Mouse (Mus musculus) hindbrain, embryonic 10.5 days (tissue): ENCODE data around the gene Zbtb41. TPM values are rescaled to one million over a fixed set of nuclear protein-coding genes. Genes with fewer than 3 reads are reported as not detected.
"Not testable (repeated sequence)": the region's sequence is repeated elsewhere in the genome, so short reads cannot be mapped to it uniquely, and the experiment has no call there.

Source experiments
- DNase-seq: peaks from one replicate; pipeline ENCODE4 v3.0.0-alpha.2; 2017; ENCODE audit warnings: low spot score
- H3K27ac ChIP-seq: fragments of 300-500 bp; sonication (generic); 2 replicates; pipeline ENCODE4 v1.5.1; 2016; ENCODE audit warnings: mild to moderate bottlenecking, moderate library complexity
- H3K27me3 ChIP-seq: fragments of 300-500 bp; sonication (generic); 2 replicates; pipeline ENCODE4 v1.6.1; 2016; ENCODE audit warnings: mild to moderate bottlenecking; ENCODE audit not compliant: poor library complexity, insufficient read depth, severe bottlenecking
- H3K36me3 ChIP-seq: fragments of 300-500 bp; sonication (generic); 2 replicates; pipeline ENCODE4 v1.6.1; 2016; ENCODE audit warnings: mild to moderate bottlenecking, moderate library complexity
- H3K4me1 ChIP-seq: fragments of 300-500 bp; sonication (generic); replicated peaks from 2 replicates; pipeline ENCODE4 v1.6.1; 2016; ENCODE audit warnings: mild to moderate bottlenecking
- H3K4me3 ChIP-seq: fragments of 300-500 bp; sonication (generic); 2 replicates; pipeline ENCODE4 v1.5.1; 2016; ENCODE audit warnings: mild to moderate bottlenecking, moderate library complexity
- H3K9me3 ChIP-seq: fragments of 300-500 bp; sonication (generic); 2 replicates; pipeline ENCODE4 v1.6.1; 2016; ENCODE audit warnings: mild to moderate bottlenecking, moderate library complexity
- WGBS: fragments of 180-500 bp; shearing (Covaris S2); methylation state at CpG from one replicate; pipeline ENCODE4 v1.1.7; 2016; 5-methylcytosine and 5-hydroxymethylcytosine counted together
- polyA plus RNA-seq: library from polyadenylated mRNA; unstranded; fragments of >200 nt; fragmentation: Nextera tagmentation; extraction: Ambion mirVana; gene quantifications from 2 replicates; pipeline ENCODE4 v1.2.1, GENCODE M21; 2016

Gene Zbtb41
- 9.0 and 11.2 TPM in 2 replicates for polyA plus RNA-seq

DNA sequence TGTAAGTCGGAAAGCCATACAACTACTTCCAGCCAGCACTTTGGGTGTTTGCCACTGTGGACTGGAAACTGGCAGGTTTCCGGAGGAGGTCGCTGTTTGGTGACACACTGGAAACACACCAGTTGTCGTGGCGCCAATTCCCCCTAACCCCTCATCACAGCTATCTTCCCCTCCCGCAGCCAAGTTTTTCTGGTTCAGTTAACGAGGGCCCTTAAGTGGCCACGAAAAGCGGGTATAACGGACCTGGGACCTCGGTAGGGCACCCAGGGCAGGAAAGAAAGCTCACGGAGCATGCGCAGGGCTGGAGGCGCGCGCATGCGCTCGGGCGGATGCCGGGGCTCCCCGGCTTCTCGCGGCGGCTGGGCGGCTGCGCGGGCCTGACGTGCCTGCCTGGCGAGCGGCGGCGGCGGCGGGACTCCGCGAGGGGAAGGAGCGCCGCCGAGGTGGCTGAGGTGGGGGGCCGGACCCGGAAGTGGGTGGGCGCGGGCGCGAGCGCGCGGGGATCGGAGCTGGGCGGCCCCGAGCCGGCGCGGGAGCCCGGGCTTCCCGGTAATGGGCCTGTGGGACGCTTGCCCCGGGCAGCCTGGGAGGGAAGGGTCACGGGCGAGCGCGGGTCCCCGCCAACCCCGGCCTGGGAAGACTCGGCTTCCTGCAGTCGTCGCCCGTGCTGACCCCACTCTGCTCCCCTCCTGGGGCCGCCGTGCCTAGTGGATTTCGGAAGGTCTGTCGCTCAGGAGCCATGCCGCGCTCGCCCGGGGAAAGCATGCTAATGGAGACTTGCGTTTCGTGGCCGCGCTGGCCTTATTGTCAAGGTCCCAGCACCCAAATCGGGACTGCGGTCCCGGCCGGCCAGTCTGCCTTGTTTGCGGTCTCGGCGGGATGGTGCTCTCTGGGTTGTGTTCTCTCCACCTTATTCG, at the start of gene Zbtb41:
TSS of gene Zbtb41 (plus strand) at position 414 of the 917 bp plus-strand sequence.
- Histone ChIP-seq H3K9me3 (no peaks in the 10 kb centered on the region), H3K27me3 (no peaks in the 10 kb centered on the region), H3K36me3 (peaks cover 13% of the 10 kb centered on the region), H3K4me1 (peaks cover 47% of the 10 kb centered on the region), H3K27ac (peak within 1 kb of the TSS; percentile 98), H3K4me3 (peak within 1 kb of the TSS; percentile 85)
- WGBS: under 1% methylated on average over 81 of the region's 88 CpGs
- DNase-seq: peak; percentile 90

DNA sequence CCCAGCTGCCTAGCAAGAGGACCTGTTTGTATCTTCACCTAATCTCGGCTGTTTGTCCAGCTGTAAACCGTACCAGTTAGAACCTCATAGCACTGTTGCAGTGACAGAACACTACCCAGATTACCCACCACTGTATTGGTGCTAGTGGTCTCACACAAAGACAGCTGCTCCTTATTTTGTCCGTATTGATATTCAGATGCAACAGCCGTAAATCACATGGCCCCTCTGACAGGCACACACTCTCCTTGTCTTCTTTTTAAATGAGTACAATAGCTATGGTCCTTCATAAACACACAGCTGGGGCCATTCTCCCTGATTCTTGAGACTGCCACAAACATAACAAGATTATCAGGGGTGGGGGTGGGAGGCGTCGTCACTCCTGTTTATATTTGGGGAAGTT, 46.2 kb upstream of the Zbtb41 start:
- no peaks in the 10 kb centered on the region for H3K36me3 ChIP-seq
- peak; percentile 15 for DNase-seq
- no peaks in the 10 kb centered on the region for H3K9me3 ChIP-seq
- H3K27ac ChIP-seq: peak overlapping the region; percentile 74
- WGBS: 29% methylated on average over 6 of the region's 6 CpGs
- peaks cover 25% of the 10 kb centered on the region for H3K4me1 ChIP-seq
- peak overlapping the region; percentile 41 for H3K4me3 ChIP-seq
- no peaks in the 10 kb centered on the region for H3K27me3 ChIP-seq

DNA sequence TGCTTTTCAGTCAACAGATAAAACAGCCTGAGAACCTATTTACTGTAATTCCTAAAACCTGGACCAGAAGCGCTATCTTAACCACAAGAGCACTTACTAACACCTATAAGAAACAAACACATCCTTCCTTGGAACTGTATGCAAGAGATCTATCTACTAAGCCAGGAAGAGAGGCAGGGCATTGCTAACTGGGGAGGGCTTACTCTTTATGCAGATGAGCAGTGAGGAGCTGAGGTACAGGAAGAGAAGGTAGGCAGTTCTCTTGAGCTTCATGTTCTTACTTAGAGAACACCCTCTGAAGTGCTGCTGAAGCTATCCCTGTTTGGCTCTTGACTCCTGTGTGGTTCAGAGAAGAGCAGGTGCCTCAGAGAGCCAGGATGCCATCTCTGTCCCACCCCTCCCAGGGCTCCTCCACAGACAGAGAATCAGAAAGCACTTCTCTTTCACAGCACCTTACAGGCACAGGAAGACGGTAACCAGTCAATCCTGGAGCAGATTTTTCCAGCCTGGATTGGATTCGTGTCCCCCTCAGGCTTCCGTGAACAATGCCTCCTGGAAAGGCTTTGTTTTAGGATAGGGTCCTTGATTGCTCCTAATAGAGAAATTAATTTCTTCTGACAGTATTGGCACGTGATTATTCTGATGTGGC, 45.3 kb upstream of the Zbtb41 start, which contains the start of gene Crb1:
TSS of gene Crb1 (minus strand) at position 463 of the 649 bp plus-strand sequence.
- Histone ChIP-seq H3K4me3 (peak within 1 kb of the TSS; percentile 41), H3K9me3 (no peaks in the 10 kb centered on the region), H3K36me3 (no peaks in the 10 kb centered on the region), H3K27ac (peak within 1 kb of the TSS; percentile 74), H3K27me3 (no peaks in the 10 kb centered on the region), H3K4me1 (peaks cover 25% of the 10 kb centered on the region)
- 11% methylated on average over 5 of the region's 5 CpGs for WGBS
- peak; percentile 33 for DNase-seq

DNA sequence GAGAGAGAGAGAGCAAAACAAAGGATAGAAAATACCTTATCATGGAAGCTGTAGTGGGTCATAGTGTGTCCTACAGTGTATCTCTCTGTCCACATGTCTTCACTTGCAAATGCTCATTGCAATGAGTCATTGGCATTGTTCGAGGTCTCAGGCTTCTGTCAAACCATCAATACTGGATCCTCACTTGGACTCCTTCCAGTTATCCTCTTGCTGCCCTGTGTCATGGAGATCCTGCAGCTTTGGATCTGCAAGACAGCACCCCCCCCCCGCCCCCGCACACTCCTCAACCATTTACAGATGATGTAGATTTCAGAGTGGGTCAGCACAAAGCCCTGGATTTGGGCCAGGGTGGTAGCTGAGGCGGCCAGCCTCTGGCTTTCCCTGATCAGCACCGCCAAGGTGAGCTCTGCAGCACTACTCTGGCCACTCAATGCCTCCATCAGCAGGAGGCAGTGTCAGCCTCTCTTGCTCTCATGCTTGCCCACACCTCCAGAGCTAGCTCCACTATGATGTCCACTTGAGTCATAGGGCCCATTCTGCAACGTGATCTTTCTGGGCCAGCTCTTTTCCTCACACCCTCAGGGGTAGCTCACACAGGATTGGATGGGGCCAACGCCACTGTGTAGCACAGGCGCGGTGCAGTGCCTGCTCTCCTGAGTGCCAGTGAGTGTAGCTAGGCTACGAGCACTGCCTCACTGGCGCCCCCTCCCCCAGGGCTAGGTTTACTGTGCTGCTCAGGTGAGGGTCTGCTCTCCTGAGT, 43.0 kb upstream of the Zbtb41 start:
- WGBS: 21% methylated on average over 11 of the region's 11 CpGs

DNA sequence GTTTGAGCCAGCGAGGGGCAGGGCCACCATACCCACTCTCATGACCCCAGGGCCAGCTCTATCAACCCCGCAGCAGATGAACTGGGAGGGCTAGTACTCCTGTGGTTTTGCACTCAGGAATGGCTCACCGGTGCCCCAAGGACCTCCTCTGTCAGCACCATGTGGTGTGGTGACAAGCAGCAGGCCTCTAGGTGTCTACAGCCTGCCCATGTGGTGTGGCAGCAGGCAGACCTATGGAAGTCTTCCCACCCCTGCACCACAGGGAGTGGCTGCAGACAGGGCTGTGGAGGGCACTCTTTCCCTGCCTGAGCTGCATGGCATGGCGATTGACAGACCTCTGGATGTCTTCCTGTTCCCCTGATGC, 42.5 kb upstream of the Zbtb41 start:
- no peaks in the 10 kb centered on the region for H3K27me3 ChIP-seq
- DNase-seq: no peak
- WGBS: 23% methylated on average over 4 of the region's 4 CpGs
- no peaks in the 10 kb centered on the region for H3K36me3 ChIP-seq
- no peak overlapping the region for H3K4me3 ChIP-seq
- no peaks in the 10 kb centered on the region for H3K9me3 ChIP-seq
- H3K4me1 ChIP-seq: peaks cover 25% of the 10 kb centered on the region
- H3K27ac ChIP-seq: no peak overlapping the region

More for the DNA sequence above, 43.0 kb upstream of the Zbtb41 start:
- no peaks in the 10 kb centered on the region for H3K9me3 ChIP-seq
- no peaks in the 10 kb centered on the region for H3K36me3 ChIP-seq
- peaks cover 25% of the 10 kb centered on the region for H3K4me1 ChIP-seq
- no peak overlapping the region for H3K27ac ChIP-seq
- DNase-seq: no peak
- H3K4me3 ChIP-seq: no peak overlapping the region
- no peaks in the 10 kb centered on the region for H3K27me3 ChIP-seq

DNA sequence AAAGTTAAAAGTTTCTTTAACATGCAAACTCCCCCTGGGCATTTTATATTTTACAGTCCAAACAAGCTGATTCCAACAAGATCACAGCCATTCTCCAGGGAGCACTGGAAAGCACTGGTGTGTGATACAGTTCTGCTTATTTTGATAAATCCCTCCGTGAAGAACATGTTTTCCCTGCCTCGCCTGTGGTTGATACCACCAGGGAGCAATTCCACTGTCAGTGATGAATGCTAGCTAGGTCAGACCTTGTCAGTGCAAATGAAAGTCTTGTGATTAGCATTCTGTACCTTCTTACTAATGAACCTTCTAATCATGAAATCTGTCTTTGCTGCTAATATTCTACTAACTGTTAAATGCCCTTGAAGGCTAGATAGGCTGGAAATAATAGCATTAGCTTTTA, 30.3 kb upstream of the Zbtb41 start:
- no peaks in the 10 kb centered on the region for H3K4me1 ChIP-seq
- no peaks in the 10 kb centered on the region for H3K27me3 ChIP-seq
- WGBS: 44% methylated on average over 2 of the region's 2 CpGs
- DNase-seq: no peak
- H3K27ac ChIP-seq: no peak overlapping the region
- no peaks in the 10 kb centered on the region for H3K36me3 ChIP-seq
- no peaks in the 10 kb centered on the region for H3K9me3 ChIP-seq
- H3K4me3 ChIP-seq: no peak overlapping the region

DNA sequence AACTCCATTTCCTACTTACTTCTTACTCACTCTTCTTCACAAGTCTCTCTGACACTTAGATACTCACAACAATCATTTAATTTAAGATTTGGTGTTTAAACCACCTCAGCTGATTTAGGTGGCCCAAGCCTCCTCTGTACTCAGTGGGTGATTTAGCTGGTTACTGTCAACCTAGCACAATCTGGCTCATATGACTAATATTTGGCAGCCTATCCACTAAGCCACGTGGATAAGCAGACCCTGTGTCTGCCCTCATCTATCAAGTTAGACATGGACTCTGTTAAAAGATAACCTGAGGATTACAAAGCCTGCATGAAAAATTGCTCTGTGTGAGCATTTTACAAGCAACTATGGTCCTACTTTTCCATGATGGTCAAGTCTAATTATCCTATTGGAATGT, 25.5 kb upstream of the Zbtb41 start:
- no peak for DNase-seq
- Histone ChIP-seq H3K4me1 (no peaks in the 10 kb centered on the region), H3K36me3 (no peaks in the 10 kb centered on the region), H3K27ac (no peak overlapping the region), H3K9me3 (no peaks in the 10 kb centered on the region), H3K4me3 (no peak overlapping the region), H3K27me3 (no peaks in the 10 kb centered on the region)
- WGBS: 69% methylated on average over 1 of the region's 1 CpGs

DNA sequence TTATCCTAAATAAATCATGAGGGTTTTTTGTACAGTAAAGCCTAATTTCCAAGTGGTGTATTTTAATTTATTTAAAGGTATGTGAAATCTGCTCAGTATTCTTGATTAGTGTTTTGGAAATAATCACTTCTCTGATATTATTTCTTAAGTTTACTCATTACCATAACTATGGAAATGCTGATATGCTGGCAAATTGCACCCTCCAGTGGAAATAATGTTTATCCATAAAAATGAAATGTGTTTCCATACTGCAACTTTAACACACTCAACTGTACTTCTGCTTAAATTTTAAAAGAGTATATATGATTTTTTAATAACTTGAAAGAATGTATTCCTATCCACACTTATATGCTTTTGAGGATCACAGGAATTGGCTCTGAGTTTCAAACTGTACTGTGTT, 16.3 kb upstream of the Zbtb41 start:
- no peaks in the 10 kb centered on the region for H3K4me1 ChIP-seq
- peaks cover 5% of the 10 kb centered on the region; the same call in 1 of the 2 replicates for H3K9me3 ChIP-seq
- no peaks in the 10 kb centered on the region for H3K36me3 ChIP-seq
- no peak for DNase-seq
- no peaks in the 10 kb centered on the region for H3K27me3 ChIP-seq
- no peak overlapping the region for H3K27ac ChIP-seq
- H3K4me3 ChIP-seq: no peak overlapping the region

DNA sequence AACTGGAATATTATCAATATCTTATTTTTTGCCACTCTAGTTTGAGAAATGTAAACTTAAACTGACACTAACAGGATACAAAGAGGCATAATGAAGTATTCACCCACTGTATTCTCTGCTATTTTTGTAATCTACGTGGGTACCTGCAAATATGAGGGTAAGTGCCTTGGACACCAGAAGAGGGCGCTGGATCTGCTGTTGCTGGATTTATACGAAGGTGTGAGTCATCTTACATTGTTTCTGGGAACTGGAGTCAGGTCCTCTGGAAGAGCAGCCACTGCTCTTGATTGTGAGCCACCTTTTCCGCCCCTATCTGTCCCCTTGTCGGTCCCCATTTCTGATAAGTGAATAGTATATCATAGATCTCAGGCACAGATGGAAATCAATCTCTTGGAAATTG, 14.4 kb upstream of the Zbtb41 start:
- no peak overlapping the region for H3K4me3 ChIP-seq
- no peaks in the 10 kb centered on the region for H3K27me3 ChIP-seq
- H3K4me1 ChIP-seq: no peaks in the 10 kb centered on the region
- H3K27ac ChIP-seq: no peak overlapping the region
- H3K36me3 ChIP-seq: no peaks in the 10 kb centered on the region
- no peak for DNase-seq
- WGBS: 58% methylated on average over 5 of the region's 5 CpGs
- peaks cover 6% of the 10 kb centered on the region; the same call in 1 of the 2 replicates for H3K9me3 ChIP-seq

DNA sequence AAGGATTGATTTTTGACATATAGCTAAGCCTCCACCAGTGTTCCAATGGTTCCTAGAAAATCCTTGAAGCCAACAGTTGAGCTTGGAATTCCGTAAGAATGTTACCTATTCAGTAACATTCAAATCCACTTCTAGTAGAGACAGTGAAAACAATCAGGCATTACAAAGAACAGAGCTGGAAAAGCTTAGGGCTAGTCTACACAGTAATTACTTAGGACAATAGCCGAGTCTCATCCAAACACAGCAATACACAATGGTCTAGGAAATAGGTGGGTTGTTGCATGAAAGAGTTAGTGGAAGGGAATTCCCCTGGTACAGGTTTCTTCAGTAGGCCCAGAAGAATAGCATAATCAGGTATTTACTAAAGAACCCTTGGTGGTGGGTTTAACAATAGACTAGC, 9.7 kb upstream of the Zbtb41 start:
- not testable (repeated sequence) for H3K27me3 ChIP-seq, DNase-seq, H3K36me3 ChIP-seq, H3K4me1 ChIP-seq, H3K4me3 ChIP-seq, H3K9me3 ChIP-seq, H3K27ac ChIP-seq
- WGBS: 82% methylated on average over 2 of the region's 2 CpGs

DNA sequence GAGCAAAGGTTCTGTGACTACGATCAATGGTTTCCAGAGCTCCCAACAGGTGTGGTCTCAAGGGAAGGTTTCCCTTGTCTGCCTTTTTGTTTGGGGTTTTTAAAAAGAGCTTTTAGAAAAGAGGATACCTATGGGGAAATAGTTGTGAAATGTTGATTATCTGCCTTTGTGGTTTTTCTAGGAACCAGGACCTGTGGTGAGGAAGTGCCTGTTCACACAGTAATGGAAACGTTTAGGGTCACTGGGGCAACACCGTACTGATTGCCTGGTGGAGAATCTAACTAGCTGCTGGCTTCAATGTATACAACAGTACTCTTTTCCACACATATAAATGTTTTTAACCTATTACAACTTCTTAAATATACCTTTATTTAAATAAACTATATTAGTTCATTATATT, 8.6 kb upstream of the Zbtb41 start:
- no peaks in the 10 kb centered on the region for H3K4me1 ChIP-seq
- no peak overlapping the region for H3K27ac ChIP-seq
- H3K36me3 ChIP-seq: no peaks in the 10 kb centered on the region
- no peak overlapping the region for H3K4me3 ChIP-seq
- H3K9me3 ChIP-seq: peaks cover 6% of the 10 kb centered on the region; the same call in 1 of the 2 replicates
- no peak for DNase-seq
- WGBS: 92% methylated on average over 3 of the region's 3 CpGs
- no peaks in the 10 kb centered on the region for H3K27me3 ChIP-seq

DNA sequence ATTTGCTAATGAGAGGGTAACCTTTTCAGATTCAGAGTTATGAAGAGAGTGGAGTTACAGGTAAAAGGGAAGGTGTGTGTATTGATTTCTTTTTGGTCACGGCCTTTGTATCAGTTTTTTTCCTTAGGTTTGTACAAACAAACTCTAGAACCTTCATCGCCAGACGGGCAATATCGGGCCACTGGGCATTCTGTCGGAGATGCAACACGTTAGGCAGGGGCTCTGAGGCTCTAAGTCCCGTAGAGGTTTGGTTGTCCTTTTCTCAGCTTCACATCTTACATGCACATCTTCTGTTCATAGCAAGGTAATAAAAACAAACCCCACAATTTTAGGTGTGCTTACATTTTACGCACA, 590 bp upstream of the Zbtb41 start:
- Histone ChIP-seq H3K4me3 (peak overlapping the region; percentile 85), H3K9me3 (no peaks in the 10 kb centered on the region), H3K27me3 (no peaks in the 10 kb centered on the region), H3K4me1 (peaks cover 42% of the 10 kb centered on the region), H3K36me3 (peaks cover 11% of the 10 kb centered on the region; the same call in 1 of the 2 replicates), H3K27ac (peak overlapping the region; percentile 98)
- 5% methylated on average over 8 of the region's 8 CpGs for WGBS
- no peak for DNase-seq
